Mouse (Mus musculus) limb, embryonic 10.5 days (tissue): ENCODE data around the gene Rps16. TPM values are rescaled to one million over a fixed set of nuclear protein-coding genes. Genes with fewer than 3 reads are reported as not detected.

Experiments used
- DNase-seq: peaks from one replicate; pipeline ENCODE4 v3.0.0-alpha.2; 2017; ENCODE audit warnings: low spot score
- H3K27ac ChIP-seq: fragments of 300-500 bp; sonication (generic); 2 replicates; pipeline ENCODE4 v1.5.1; 2016; ENCODE audit warnings: mild to moderate bottlenecking
- H3K27me3 ChIP-seq: fragments of 300-500 bp; sonication (generic); 2 replicates; pipeline ENCODE4 v1.6.1; 2016; ENCODE audit warnings: low read depth, mild to moderate bottlenecking; ENCODE audit not compliant: poor library complexity, severe bottlenecking
- H3K36me3 ChIP-seq: fragments of 300-500 bp; sonication (generic); 2 replicates; pipeline ENCODE4 v1.6.1; 2016; ENCODE audit warnings: mild to moderate bottlenecking, moderate library complexity
- H3K4me1 ChIP-seq: fragments of 300-500 bp; sonication (generic); 2 replicates; pipeline ENCODE4 v1.6.1; 2016
- H3K4me3 ChIP-seq: fragments of 300-500 bp; sonication (generic); 2 replicates; pipeline ENCODE4 v1.5.1; 2016; ENCODE audit warnings: mild to moderate bottlenecking, moderate library complexity
- H3K9me3 ChIP-seq: fragments of 300-500 bp; sonication (generic); replicated peaks from 2 replicates; pipeline ENCODE4 v1.6.1; 2016; ENCODE audit warnings: mild to moderate bottlenecking
- WGBS: fragments of 180-500 bp; shearing (Covaris S2); methylation state at CpG from one replicate; pipeline ENCODE4 v1.1.7; 2016; 5-methylcytosine and 5-hydroxymethylcytosine counted together
- polyA plus RNA-seq: library from polyadenylated mRNA; unstranded; fragments of >200 nt; fragmentation: Nextera tagmentation; extraction: Ambion mirVana; gene quantifications from 2 replicates; pipeline ENCODE4 v1.2.1, GENCODE M21; 2016

The Rps16 gene
- polyA plus RNA-seq, 1 experiment from 2014 or later: 972 TPM

GRCm38 (mm10) chr7:28328260-28328659, 22.2 kb upstream of the Rps16 start:
- H3K36me3 ChIP-seq: peaks cover 99% of the 10 kb centered on the region
- WGBS: 96% methylated on average over 2 of the region's 2 CpGs

GRCm38 (mm10) chr7:28334534-28334933, 15.9 kb upstream of the Rps16 start:
- H3K36me3 ChIP-seq: peaks cover 68% of the 10 kb centered on the region
- H3K27ac ChIP-seq: no peak overlapping the region
- no peaks in the 10 kb centered on the region for H3K27me3 ChIP-seq
- DNase-seq: no peak
- peaks cover 11% of the 10 kb centered on the region for H3K4me1 ChIP-seq
- no peaks in the 10 kb centered on the region for H3K9me3 ChIP-seq
- WGBS: 90% methylated on average over 4 of the region's 4 CpGs
- H3K4me3 ChIP-seq: no peak overlapping the region

More at GRCm38 (mm10) chr7:28328260-28328659, 22.2 kb upstream of the Rps16 start:
- Histone ChIP-seq H3K9me3 (no peaks in the 10 kb centered on the region), H3K4me3 (no peak overlapping the region), H3K27ac (no peak overlapping the region), H3K27me3 (no peaks in the 10 kb centered on the region), H3K4me1 (no peaks in the 10 kb centered on the region)
- DNase-seq: no peak

GRCm38 (mm10) chr7:28335471-28335870, 15.0 kb upstream of the Rps16 start:
- H3K4me3 ChIP-seq: no peak overlapping the region
- no peaks in the 10 kb centered on the region for H3K9me3 ChIP-seq
- no peaks in the 10 kb centered on the region for H3K27me3 ChIP-seq
- peaks cover 58% of the 10 kb centered on the region for H3K36me3 ChIP-seq
- 94% methylated on average over 2 of the region's 2 CpGs for WGBS
- H3K27ac ChIP-seq: no peak overlapping the region
- no peak for DNase-seq
- H3K4me1 ChIP-seq: peaks cover 13% of the 10 kb centered on the region

GRCm38 (mm10) chr7:28338108-28338998, 12.1 kb upstream of the Rps16 start, which contains the start of gene Supt5:
Gene Supt5, minus strand, starts transcription at chr7:28338746.
- WGBS: under 1% methylated on average over 77 of the region's 77 CpGs
- Histone ChIP-seq H3K4me1 (peaks cover 35% of the 10 kb centered on the region), H3K27me3 (no peaks in the 10 kb centered on the region), H3K36me3 (peaks cover 31% of the 10 kb centered on the region), H3K27ac (peak within 1 kb of the TSS; percentile 93), H3K4me3 (peak within 1 kb of the TSS; percentile 73), H3K9me3 (no peaks in the 10 kb centered on the region)
- peak; percentile 95 for DNase-seq

GRCm38 (mm10) chr7:28339213-28339917, 11.1 kb upstream of the Rps16 start:
- 83% methylated on average over 19 of the region's 19 CpGs for WGBS
- peak overlapping the region; percentile 93 for H3K27ac ChIP-seq
- H3K4me1 ChIP-seq: peaks cover 35% of the 10 kb centered on the region
- H3K9me3 ChIP-seq: no peaks in the 10 kb centered on the region
- DNase-seq: no peak
- peak overlapping the region; percentile 73 for H3K4me3 ChIP-seq
- peaks cover 22% of the 10 kb centered on the region for H3K36me3 ChIP-seq
- no peaks in the 10 kb centered on the region for H3K27me3 ChIP-seq

GRCm38 (mm10) chr7:28341381-28341780, 9.1 kb upstream of the Rps16 start:
- H3K27ac ChIP-seq: peak overlapping the region; percentile 76
- H3K9me3 ChIP-seq: no peaks in the 10 kb centered on the region
- 0 out of 2 replicates have a peak overlapping the region, but pooled peaks have one; percentile 10 for H3K4me3 ChIP-seq
- DNase-seq: no peak
- H3K36me3 ChIP-seq: 0 out of 2 replicates have a peak, but pooled peaks cover 3% of the 10 kb centered on the region
- 28% methylated on average over 7 of the region's 7 CpGs for WGBS
- H3K27me3 ChIP-seq: no peaks in the 10 kb centered on the region
- H3K4me1 ChIP-seq: peaks cover 35% of the 10 kb centered on the region

- Histone ChIP-seq H3K36me3 (no peaks in the 10 kb centered on the region), H3K27ac (no peak overlapping the region), H3K27me3 (no peaks in the 10 kb centered on the region), H3K4me1 (peaks cover 33% of the 10 kb centered on the region), H3K9me3 (no peaks in the 10 kb centered on the region), H3K4me3 (no peak overlapping the region)
- WGBS: 11% methylated on average over 4 of the region's 4 CpGs
- peak; percentile 90 for DNase-seq
These were observed 5.8 kb upstream of the Rps16 start for GRCm38 (mm10) chr7:28344637-28345036.

- Histone ChIP-seq H3K36me3 (peaks cover 14% of the 10 kb centered on the region), H3K9me3 (no peaks in the 10 kb centered on the region), H3K4me3 (no peak overlapping the region), H3K27ac (no peak overlapping the region), H3K4me1 (peaks cover 23% of the 10 kb centered on the region), H3K27me3 (no peaks in the 10 kb centered on the region)
- no peak for DNase-seq
- WGBS: 87% methylated on average over 3 of the region's 3 CpGs
These were observed 2.7 kb upstream of the Rps16 start for GRCm38 (mm10) chr7:28347746-28348145.

GRCm38 (mm10) chr7:28348601-28349000, 1.9 kb upstream of the Rps16 start:
- Histone ChIP-seq H3K9me3 (no peaks in the 10 kb centered on the region), H3K27ac (no peak overlapping the region), H3K27me3 (no peaks in the 10 kb centered on the region), H3K4me3 (no peak overlapping the region), H3K4me1 (peaks cover 23% of the 10 kb centered on the region), H3K36me3 (peaks cover 23% of the 10 kb centered on the region)
- DNase-seq: no peak
- 87% methylated on average over 7 of the region's 7 CpGs for WGBS

GRCm38 (mm10) chr7:28351676-28352191, 1.3 kb downstream of the Rps16 start:
- DNase-seq: no peak

GRCm38 (mm10) chr7:28353267-28353666, 2.8 kb downstream of the Rps16 start:
- H3K36me3 ChIP-seq: peaks cover 47% of the 10 kb centered on the region
- DNase-seq: no peak
- WGBS: 100% methylated on average over 2 of the region's 2 CpGs
- H3K27ac ChIP-seq: no peak overlapping the region
- H3K27me3 ChIP-seq: no peaks in the 10 kb centered on the region
- no peaks in the 10 kb centered on the region for H3K9me3 ChIP-seq
- H3K4me1 ChIP-seq: peaks cover 43% of the 10 kb centered on the region
- no peak overlapping the region for H3K4me3 ChIP-seq

More at GRCm38 (mm10) chr7:28351676-28352191, 1.3 kb downstream of the Rps16 start:
- peaks cover 47% of the 10 kb centered on the region for H3K36me3 ChIP-seq
- H3K4me3 ChIP-seq: peak overlapping the region; percentile 93
- no peaks in the 10 kb centered on the region for H3K9me3 ChIP-seq
- H3K4me1 ChIP-seq: peaks cover 27% of the 10 kb centered on the region
- no peaks in the 10 kb centered on the region for H3K27me3 ChIP-seq
- 41% methylated on average over 4 of the region's 4 CpGs for WGBS
- H3K27ac ChIP-seq: peak overlapping the region; percentile 96

- Histone ChIP-seq H3K27ac (no peak overlapping the region), H3K27me3 (no peaks in the 10 kb centered on the region), H3K36me3 (peaks cover 55% of the 10 kb centered on the region), H3K9me3 (no peaks in the 10 kb centered on the region), H3K4me3 (no peak overlapping the region), H3K4me1 (peaks cover 42% of the 10 kb centered on the region)
- DNase-seq: no peak
- 88% methylated on average over 3 of the region's 3 CpGs for WGBS
These were observed 3.7 kb downstream of the Rps16 start for GRCm38 (mm10) chr7:28354113-28354581.
